Mouse (Mus musculus): ENCODE measurements around the gene Acp1. TPM values are rescaled to one million over a fixed set of nuclear protein-coding genes. Genes with fewer than 3 reads are reported as not detected.

Acp1 gene
- polyA plus RNA-seq (2017; shearing (Covaris generic)), result 10 to 100 TPM; 42.6 to 51.9 TPM

GRCm38 (mm10) chr12:30911261-30912047 lies at the start of gene Acp1, which contains the start of gene Sh3yl1:
Gene Acp1, minus strand, starts transcription at chr12:30911589.
Gene Sh3yl1, plus strand, starts transcription at chr12:30911668.

GRCm38 (mm10) chr12:30883986-30884621 lies 27.3 kb downstream of the Acp1 start, which contains the start of gene Alkal2:
Gene Alkal2, plus strand, starts transcription at chr12:30884322.

Other genes starting within 250 kb of the Acp1 start
- under 1 TPM in 1 of 2 experiments, not detected in 1; 0.49 TPM for gene Alkal2, start 27.3 kb downstream of the Acp1 start, polyA plus RNA-seq (2017; shearing (Covaris generic))
- gene Sh3yl1, start 79 bp upstream of the Acp1 start, polyA plus RNA-seq (2017; shearing (Covaris generic)), result 1 to 10 TPM in 1 of 2 experiments, under 1 TPM in 1; 0.59 to 2.5 TPM
- gene Fam110c, start 162.3 kb upstream of the Acp1 start, polyA plus RNA-seq (2017; shearing (Covaris generic)), result 1 to 10 TPM in 1 of 2 experiments, under 1 TPM in 1; 0.27 to 1.3 TPM